Mouse (Mus musculus) ES-E14 (cell line): ENCODE measurements around the gene Aim2.
"Not testable (repeated sequence)": the region's sequence is repeated elsewhere in the genome, so short reads cannot be mapped to it uniquely, and the experiment has no call there.

Source experiments
- MAFK ChIP-seq: IDR thresholded peaks from 2 replicates; pipeline ENCODE4 v1.6.1; 2014; ENCODE audit warnings: mild to moderate bottlenecking, low read depth, low read length, inconsistent platforms; ENCODE audit not compliant: insufficient read depth
- ZC3H11A ChIP-seq: IDR thresholded peaks from 2 replicates; pipeline ENCODE4 v1.6.1; 2012; ENCODE audit warnings: low read depth, mild to moderate bottlenecking, inconsistent platforms, low read length, borderline replicate concordance
- ZNF384 ChIP-seq: IDR thresholded peaks from 2 replicates; pipeline ENCODE4 v1.6.1; 2012; ENCODE audit warnings: low read depth, low read length, inconsistent platforms

- not testable (repeated sequence) for TF ChIP-seq ZNF384, MAFK, ZC3H11A
These were observed 159.9 kb downstream of the Aim2 start for GRCm38 (mm10) chr1:173510595-173510994.
